Mouse (Mus musculus) spleen, postnatal 36 days (tissue): ENCODE measurements at regions not wholly inside any gene's neighbourhood (a gene's known extent, or its start where the extent isn't known, plus 50 kb on each side); places are given as distances from the start of the nearest gene placed in this dataset.
A peak's percentile ranks its signal among the peaks of the same experiment; 100 is the strongest.
"Not testable (repeated sequence)": the region's sequence is repeated elsewhere in the genome, so short reads cannot be mapped to it uniquely, and the experiment has no call there.

Experiments used
- DNase-seq, 2 experiments: peaks; one replicate each; pipeline ENCODE4 v3.0.0; 2022; ENCODE audit warnings: low spot score in 2 of 2, mixed read lengths in 1 of 2

DNA sequence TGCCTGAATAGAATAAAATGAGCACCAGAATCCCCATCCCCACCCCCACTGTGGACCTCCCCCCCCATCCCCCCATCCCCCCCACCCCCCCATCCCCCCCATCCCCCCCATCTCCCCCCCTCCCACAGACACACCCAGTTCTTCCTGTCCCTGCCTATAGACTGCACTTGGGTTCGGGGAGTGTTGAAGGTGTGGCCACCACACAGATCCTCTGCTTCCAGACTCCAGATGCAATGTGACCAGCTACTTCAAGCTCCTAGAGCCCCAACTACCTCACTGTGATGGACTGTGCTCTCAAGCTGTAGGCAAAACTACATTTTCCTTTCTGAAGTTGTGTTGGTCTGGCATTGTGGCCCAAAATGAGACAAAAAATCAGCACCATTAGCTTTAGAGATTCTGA, 138.3 kb upstream of the Rybp start:
- no peak for DNase-seq

DNA sequence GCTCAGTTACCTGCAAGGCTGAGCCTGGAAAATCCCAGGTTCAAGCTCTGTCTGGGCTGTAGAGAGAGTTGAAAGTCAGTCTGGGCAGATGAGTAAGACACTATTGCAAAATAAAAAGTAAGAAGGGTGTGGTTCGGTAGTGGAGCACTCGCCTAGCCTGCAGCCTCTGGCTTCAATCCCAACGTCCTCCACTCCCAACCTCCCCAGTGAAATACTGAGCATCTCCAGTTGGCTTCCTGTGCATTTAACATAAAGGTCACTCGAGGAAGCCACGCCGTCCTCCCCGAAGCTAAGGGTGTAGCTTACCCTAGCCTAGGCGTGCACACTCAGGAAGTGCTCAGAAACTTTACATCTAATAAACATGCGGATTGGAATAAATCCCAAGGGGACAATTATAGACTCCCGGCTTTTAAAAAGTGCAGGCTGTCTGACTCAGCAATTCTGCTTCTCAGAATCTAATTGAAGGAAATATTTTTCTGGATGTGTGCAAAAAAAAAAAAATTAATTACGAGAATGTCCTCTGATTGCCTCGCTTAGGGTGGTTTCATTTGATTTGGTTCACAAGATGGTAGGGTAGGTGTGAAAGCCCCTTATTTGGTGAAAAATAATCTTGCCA, 137.6 kb upstream of the Rybp start:
- DNase-seq = no peak

DNA sequence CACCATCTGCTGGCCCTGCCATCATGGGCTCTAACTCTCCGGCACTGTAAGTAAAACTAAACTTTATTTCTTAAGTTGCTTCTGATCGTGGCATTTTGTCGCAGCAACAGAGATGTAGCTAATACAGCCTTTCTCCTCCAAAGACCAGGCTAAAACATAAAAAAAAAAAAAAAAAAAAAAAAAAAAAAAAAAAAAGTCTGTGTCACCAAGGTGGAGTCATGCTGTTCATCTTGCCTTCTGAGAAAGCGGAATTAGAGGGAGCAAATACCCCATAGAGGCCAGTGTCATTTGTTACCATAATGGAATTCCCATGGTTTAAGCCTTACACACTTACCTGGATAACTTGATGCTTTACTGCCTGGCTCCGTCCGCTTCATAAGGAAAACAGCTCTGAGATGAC, 136.9 kb upstream of the Rybp start:
- DNase-seq = no peak

DNA sequence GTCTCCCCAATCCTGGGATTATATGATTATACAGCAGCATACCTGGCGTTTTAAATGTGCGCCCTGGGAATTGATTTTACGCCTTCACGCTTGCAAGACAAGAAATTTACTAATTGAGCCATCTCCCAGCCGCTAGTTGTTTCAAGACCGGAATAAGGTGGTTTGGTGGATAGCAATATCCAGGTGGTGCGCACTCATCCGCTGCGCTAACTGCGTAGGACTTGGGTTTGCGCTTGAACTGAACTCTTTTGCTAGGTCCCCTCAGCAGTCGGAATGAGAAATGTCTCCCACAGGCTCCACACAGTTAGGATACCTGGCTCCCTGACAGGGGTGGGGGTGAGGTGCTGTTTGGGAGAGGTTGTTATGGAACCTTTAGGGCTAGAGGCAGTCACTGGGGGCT, 136.4 kb upstream of the Rybp start:
- no peak for DNase-seq

DNA sequence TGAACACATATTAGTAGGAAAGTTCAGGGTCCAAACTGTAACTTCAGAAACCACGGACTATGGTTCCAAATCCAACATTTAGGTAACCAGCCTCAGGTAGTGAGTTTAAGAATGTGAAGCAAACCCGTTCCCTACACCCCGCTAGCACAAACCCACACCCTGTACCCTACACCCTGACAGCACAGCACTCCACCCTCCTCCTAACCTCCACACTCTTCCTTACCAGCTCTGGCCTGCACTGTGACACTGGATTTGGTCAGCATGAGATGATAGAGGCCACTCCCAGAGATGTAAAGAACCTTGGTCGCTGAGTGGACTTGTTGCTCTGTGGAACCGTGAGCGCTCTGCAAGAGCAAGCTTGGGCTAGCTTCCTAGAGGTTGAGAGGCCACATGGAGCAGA, 135.3 kb upstream of the Rybp start:
- no peak for DNase-seq

DNA sequence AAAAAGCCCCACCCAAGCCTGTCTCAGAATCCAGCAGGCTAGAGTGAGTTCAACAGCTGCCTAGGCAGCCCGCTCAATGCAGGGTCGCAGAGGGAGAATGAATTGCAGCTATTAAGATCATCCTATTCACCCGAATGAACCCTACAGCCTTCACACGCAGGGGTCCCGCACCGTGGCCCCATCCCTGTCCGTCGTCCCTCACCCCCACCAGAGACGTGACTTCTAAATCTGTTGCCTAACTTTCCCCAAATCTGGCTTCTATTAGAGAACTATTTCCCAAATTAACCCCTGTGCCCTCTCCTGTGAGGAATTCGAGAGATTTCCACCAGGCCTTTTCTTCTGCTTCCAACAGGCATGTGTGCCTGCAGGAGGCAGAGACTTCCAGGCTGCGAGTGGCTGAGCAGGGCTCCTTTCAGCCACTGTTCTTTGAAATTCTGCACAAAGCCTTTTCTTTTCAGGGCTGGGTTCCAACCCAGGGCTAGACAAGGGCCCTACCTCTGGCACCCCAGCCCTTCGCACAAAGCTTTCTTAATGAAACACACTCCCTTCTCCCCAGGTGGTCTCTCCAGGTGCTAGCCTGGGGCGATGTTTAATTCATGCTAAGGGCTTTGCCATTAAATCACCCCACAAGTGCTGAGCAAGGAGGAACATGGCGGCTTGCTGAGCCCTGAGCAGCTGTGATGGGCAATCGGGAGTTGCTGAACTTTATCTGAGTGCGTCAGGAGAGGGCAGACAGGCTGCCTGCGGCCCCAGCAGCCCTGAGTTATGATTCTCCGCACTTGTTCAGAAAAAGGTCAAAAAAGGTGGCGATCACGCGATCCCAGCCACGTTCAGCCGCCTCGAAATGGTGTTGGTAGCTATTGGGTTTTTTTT, 134.7 kb upstream of the Rybp start:
- no peak for DNase-seq

DNA sequence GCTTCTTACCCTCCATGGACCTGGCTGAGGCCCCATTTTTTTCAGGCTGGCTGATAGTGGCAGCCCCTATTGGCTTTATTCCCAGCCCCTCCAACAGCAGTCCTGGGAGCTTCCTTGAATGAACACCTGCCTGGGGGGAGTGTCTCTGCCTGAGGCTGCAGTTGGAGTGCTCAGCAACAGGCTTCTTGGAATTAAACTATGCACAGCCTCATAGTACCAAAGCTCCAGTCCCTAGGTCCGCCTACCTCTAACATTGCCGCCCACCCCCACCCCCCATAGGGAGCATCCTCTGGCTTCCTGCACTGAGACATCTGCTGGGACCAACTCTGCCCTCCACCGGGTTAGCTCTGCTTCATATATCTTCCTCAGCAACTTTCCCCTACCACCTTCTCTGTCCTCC, 133.3 kb upstream of the Rybp start:
- no peak for DNase-seq

DNA sequence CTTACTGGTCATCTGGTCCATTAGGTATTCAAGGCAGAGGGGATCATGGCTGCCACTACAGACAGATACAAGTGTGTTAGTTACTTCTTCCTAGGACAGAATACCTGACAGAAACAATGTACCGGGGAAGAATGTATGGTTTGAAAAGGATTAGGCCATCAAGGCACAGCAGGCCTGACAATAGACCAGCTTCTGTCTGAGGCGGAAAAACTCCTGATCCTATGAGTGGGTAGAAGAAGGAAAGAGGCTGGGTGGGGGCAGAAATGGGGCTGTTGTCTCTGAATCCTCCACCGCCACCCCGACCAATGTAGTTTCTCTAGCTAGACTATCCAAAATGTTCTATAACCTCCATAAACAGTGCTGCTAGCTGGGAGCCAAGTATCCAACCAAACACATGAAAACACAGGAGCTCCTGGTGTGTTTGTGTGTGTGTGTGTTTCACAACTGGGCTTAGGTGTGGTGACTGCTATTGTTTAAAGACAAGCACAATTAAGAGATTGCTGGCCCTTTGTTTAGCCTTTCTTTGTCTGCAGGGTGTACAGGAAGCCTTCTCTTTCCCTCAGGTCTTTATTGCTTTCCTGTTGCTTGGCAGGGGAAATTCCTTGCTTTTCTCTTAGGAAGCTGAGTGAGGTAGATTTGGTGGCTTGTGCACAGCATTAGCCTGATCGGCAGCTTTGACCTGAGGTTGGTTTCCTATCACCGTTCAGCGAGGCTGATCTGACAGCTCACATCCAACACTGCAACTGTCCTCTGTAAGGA, 132.7 kb upstream of the Rybp start:
- no peak for DNase-seq

DNA sequence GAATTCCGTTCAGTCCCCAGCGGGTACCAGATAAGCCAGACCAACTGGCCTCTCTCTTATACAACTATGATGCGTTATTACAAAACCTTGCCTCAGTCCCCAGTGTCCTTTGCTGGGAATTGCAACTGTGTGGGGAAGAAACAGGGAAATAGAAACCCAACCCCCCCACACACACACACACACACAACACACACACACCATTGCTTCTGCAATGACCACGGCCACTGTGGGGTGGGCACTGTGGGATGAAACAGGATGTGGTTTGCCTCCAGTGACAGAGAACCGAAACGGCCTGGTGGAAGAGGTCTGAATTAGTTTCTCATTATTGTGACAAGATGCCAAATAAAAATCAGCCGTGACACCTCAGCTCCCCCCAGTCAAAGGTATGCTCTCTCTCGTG, 128.8 kb upstream of the Rybp start:
- DNase-seq = peak; percentile 38 to 46

DNA sequence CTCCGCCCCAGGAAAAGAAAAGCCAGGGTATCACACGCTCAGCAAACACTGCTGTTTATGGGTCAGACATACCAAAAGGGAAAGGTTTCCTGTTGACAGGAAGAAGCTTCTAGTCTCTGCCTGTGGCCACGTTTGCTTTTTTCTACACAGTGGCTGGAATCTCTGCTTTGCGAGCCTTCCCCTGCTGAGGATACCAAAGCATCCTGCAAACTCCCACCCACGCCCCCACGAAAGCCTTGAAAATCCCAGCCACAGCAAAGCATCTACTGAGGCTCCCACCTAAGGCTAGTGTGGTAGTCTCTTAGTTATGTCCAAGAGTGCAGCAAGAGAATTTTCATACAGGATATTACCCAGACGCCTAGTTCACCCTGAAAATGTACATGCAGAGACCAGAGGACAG, 128.2 kb upstream of the Rybp start:
- DNase-seq = no peak

DNA sequence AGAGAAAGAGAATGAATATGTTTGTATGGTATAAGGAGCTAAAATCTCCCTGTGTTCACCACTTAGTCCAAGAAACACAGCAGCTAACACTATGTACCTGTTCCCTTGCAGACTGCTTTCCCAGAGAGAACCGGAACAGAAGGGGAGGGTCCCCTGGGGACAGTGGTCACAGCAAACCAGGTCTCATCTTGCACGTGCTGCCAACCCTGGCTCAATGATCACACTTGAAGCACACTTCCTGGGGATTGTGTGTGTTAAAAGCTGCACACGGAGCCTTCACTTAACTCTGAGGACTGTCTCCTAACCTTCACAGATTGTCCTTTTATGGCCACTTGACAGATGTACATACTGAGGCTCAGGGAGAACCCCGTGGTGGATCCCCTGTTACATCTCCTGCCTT, 127.6 kb upstream of the Rybp start:
- peak; percentile 32 to 37 for DNase-seq

DNA sequence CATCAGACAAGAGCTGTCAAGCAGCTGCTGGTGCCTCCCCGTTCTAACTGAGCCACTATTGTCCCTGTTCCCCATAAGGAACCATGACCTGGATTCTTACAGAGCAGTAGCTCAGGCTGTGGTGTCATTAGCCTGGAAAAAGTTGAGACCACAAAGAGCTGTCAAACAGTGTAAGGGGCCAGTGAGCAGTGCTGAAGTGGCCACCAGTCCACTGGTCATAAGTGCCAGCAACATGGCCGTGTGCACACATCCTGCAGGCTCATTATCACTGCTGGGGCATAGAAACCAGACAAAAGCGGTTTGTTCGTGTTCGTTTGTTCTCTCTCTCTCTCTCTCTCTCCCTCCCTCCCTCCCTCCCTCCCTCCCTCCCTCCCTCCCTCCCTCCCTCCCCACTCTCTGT, 125.2 kb upstream of the Rybp start:
- no peak for DNase-seq

DNA sequence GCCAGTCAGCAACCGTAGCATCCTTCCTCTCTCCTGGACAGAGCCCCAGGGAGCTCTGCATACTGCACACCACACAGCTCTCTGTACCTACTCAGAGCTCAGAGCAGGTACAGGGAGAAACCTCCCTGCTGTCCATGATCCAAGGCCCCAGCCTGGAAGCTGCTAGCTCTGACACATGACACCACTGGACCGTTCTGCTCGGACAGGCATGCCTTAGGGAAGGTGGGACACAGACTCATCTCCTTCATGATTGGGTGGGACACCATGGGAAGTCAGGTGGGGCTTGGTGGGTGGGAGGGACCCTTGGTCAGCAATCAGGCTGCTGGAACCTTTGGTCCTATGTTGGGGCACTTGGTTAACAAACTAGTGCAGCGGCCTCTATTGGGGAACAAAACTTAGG, 124.7 kb upstream of the Rybp start:
- no peak for DNase-seq

DNA sequence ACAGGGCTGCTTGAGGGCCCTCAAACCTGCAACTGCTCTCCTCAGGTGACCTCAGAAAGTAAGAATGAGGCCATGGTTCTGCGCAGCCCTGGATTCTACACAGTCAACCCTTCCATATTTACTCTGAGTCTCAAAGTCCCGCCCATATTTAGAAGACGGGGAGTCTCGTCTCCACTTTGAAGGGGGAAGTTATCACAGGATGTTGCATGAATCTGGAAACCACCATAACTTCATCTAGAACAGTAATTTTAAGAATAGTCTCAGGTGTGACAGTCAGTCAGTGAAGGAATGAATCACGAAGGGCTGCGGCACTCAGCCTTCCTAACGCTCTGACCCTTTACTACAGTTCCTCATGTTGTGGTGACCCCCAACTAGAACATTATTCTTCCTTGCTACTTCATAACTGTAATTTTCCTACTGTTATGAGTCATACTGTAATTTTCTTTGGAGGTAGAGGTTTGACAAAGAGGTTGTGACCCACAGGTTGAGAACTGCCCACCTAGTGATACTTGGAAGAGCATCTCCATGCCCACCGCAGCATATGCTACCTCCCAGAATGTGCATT, 122.9 kb upstream of the Rybp start:
- DNase-seq = no peak

DNA sequence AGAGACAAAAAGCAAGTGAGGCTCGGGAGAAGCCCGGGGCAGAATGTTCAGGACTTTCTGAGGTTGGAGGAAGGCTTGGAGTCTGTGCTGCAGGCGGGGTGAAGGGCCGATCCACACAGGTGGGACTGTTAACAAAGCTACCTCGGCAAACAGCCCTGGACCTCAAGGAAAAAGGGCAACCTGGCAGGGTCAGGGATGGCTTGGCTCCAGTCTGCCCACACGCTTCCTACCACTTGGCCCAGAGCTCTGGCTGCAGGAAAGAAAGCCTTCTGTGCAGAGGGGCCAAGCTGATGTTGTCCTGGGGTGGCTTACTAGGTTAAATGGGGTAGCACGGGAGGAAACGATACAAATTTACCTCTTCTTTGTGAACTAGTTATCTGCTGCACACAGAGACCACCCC, 121.5 kb upstream of the Rybp start:
- no peak for DNase-seq

DNA sequence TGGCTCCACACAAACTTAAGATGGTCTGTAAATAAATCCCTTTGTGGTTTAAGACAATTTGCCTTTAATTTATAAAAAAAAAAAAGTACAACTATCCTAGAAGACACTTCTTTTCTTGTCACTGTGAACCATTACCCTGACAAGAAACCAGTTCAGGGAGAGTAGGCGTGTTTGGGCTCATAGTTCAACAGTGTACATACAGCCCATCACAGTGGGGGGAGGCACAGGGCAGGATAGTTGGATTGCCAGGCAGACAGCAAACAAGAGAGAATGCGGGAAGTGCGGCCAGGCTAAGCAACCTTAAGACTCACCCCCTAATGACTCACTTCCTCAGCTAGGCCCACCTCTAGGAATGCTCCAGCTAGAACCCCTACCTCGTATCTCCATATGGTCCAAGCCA, 119.2 kb upstream of the Rybp start:
- DNase-seq = no peak

DNA sequence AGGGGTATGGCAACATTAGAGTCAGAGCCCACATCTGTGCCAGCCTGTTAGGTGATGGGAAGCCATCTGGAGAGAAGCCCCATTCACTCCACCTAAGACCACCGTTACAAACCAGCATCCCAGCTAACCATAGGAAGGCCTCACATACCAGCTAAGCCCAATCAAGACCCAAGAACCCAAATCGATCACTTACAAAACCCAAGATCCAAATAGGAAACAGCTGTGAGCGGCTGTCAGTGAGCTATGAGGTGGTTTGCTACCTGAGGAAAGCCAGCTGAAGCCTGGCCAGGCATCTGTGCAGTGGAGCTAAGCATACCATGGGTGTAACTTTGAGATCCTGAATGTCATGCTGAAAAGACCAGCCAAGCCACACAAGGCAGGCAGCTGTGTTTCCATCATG, 116.9 kb upstream of the Rybp start:
- no peak for DNase-seq

DNA sequence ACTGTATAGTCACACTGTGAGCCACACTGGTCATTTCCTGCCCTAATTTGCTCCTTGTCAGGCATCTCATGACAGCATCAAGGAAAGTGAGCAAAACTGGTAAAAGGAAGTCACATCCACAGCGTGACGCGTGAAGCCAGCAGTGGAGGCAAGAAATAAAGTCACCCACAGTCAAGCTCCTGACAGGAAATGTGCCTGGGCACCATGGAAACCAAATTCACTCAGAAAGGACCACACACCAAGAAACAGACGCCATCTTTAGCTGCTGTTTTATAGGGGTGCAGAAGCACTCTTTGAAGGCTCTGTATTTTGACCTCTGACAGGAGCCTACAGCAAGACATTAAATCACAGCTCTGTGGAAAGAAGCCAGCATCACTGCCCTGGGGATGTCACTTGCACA, 115.4 kb upstream of the Rybp start:
- DNase-seq = no peak

DNA sequence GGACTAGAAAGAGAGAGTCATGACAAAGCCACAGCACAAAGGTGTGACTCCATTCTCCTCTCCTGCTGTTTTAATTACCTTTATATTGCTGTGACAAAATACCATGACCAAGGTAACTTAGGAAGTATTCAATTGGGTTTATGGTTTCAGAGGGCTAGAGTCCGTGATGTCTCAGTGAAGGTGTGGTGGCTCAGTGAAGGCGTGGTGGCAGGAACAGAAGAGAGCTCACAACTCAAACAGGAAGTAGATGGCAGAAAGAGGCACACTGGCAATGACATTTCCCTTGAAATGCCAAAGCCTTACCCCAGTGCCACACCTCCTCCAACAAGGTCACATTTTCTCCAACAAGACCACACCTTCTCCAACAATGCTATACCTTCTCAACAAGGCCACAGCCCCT, 114.4 kb upstream of the Rybp start:
- no peak for DNase-seq

DNA sequence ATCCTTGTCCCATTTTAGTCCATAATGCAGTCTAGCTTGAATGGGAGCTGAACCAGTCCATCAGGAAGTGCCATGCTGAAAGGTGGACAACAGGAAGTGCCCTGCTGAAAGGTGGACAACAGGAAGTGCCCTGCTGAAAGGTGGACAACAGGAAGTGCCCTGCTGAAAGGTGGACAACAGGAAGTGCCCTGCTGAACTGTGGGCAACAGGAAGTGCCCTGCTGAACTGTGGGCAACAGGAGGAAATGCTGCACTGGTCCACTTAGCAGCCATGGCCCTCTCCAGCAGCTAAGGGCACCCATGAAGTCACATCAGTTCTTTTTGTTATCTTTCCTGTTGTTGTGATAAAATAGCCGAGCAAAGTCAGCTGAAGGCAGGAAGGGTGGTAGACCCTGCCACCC, 112.1 kb upstream of the Rybp start:
- not testable (repeated sequence) for DNase-seq

DNA sequence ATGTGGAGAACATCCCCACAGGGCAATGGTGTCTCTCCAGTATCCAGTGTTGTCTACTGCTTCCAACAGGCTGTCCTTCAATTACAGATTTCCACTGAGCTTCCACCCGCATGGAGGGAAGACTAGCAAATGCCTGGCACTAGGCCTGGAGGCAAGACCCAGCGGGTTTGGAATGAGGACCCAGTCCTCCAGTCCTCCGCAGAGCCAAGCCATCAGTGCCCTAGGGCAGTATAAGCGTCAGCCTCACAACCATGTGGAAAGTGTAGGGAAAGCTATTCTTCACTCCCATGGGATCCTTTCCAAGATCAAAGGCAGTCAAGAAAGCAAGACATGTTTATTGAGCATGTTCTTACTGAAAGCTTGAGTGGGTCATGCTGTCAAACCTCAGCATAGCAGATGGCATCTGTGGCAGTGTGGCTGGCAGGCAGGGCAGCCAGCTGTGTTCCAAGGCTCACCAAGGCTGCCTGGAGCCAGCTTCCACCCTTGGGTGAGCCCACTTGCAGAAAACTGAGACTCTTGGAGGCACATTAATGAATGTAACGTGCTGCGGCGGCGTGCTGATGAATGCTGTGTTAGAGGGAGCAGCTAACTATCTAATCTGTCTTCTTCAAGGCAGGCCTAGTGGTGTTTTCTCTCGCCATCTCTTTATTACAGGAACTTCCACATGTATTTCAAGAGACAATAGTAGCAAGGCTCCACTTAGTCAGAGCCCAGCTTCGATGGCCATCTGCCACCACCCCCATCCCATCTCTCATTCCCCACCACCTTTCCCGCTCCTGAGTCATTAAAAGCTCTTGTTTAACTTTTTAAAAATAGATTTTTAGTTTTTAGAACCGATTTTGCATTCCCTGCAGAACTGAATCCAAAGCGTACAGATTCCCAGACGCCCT, 109.3 kb upstream of the Rybp start:
- DNase-seq = no peak
